ENCODE assay signal across 10 mouse cellular contexts in genomic region chr12:91625013-91625412, GRCm38 (mm10). TPM values are rescaled to one million over a fixed set of nuclear protein-coding genes. Genes with fewer than 3 reads are reported as not detected.
DNase-seq lines count a peak whose midpoint lies in the region; ATAC-seq and TF ChIP-seq lines count a peak whose summit lies in the region.
"Had no signal": no experiment of that assay in that cellular context is flagged by ENCODE, and none has a peak within 500 bp of the region (broad histone marks: within the 10 kb centered on the region; RNA-seq: fewer than 3 reads in every experiment).

No protein-coding gene starts in this region.

- no peaks in the 10 kb centered on the region for H3K27me3 ChIP-seq in kidney, adult 2 months (replicated peaks; ENCODE audit: control insufficient read depth, insufficient read depth, low read length)
- no peaks in the 10 kb centered on the region for H3K27me3 ChIP-seq in CH12.LX (replicated peaks)
- H3K27me3 ChIP-seq: embryonic facial prominence, embryonic 13.5 days; neural tube, embryonic 12.5 days had no signal

- ATAC-seq in erythroid progenitor cell, adult 5-6 weeks (replicated peaks; ENCODE audit: low FRiP score, poor library complexity, severe bottlenecking) = no peak

- H3K9me3 ChIP-seq in CH12.LX (replicated peaks; ENCODE audit: low read length) = peaks cover 4% of the 10 kb centered on the region
- H3K9me3 ChIP-seq: neural tube, embryonic 12.5 days had no signal

- H3K36me3 ChIP-seq in kidney, adult 2 months (ENCODE audit: control insufficient read depth, insufficient read depth, low read length) = no peaks in the 10 kb centered on the region
- no peaks in the 10 kb centered on the region for H3K36me3 ChIP-seq in CH12.LX (replicated peaks in 1 of 2; ENCODE audit: control insufficient read depth in 1 of 2, insufficient read depth in 1 of 2, low read length in 1 of 2)
- H3K36me3 ChIP-seq: embryonic facial prominence, embryonic 13.5 days; neural tube, embryonic 12.5 days had no signal

- H3K79me2 ChIP-seq in CH12.LX (replicated peaks; ENCODE audit: control insufficient read depth, extremely low read depth, insufficient read depth, poor library complexity, severe bottlenecking) = no peaks in the 10 kb centered on the region

- no peak overlapping the region for H3K4me3 ChIP-seq in kidney, adult 2 months (ENCODE audit: insufficient read depth, low read depth, low read length)
- no peak overlapping the region for H3K4me3 ChIP-seq in CH12.LX (replicated peaks in 1 of 3; ENCODE audit: low read depth in 2 of 3, low read length in 2 of 3, poor library complexity in 1 of 3)
- H3K4me3 ChIP-seq: embryonic facial prominence, embryonic 13.5 days; neural tube, embryonic 12.5 days had no signal

- TF ChIP-seq CTCF in kidney, adult 2 months (conservative IDR thresholded peaks at IDR 0.05; ENCODE audit: insufficient read depth, insufficient read length, low read depth, low read length) = peak; percentile 80
- peak; percentile 80 to 84 for TF ChIP-seq CTCF in CH12.LX (conservative IDR thresholded peaks at IDR 0.05 in 1 of 2, IDR thresholded peaks at IDR 0.05 in 1 of 2; ENCODE audit: low read depth in 2 of 2, low read length in 2 of 2)

- dilution Hi-C loops in CH12.LX (cut with MboI; ENCODE audit: extremely low pct_ligation_motif_present, extremely low pct_unique_long_range_greater_than_20kb, low sequenced_read_pairs) = no loop called here

- peak; percentile 58 for DNase-seq in kidney, adult 2 months
- DNase-seq in kidney, adult 11 months = no peak
- DNase-seq in CH12.LX (ENCODE audit: extremely low read depth) (peak; percentile 49), adipocyte (ENCODE audit: low spot score) (peak; percentile 51)
- DNase-seq in kidney, postnatal 4 days = peak; percentile 39 to 51
- DNase-seq in thymus, postnatal 36 days = peak; percentile 27 to 35
- no peak for DNase-seq in ovary, postnatal 10 days (ENCODE audit: low spot score)

- no peak overlapping the region for H3K4me2 ChIP-seq in CH12.LX (ENCODE audit: insufficient read depth, low read depth, poor library complexity, severe bottlenecking)
- H3K4me2 ChIP-seq: embryonic facial prominence, embryonic 13.5 days; neural tube, embryonic 12.5 days had no signal

- peak; percentile 74 for TF ChIP-seq RAD21 in CH12.LX (IDR thresholded peaks at IDR 0.05; ENCODE audit: low read depth, low read length)

- 74% methylated on average over 1 of the region's 1 CpGs for WGBS in kidney, adult 2 months

- no peak for TF ChIP-seq POLR2A in kidney, adult 2 months (IDR thresholded peaks at IDR 0.05; ENCODE audit: low read depth, low read length)
- TF ChIP-seq POLR2A in CH12.LX (IDR thresholded peaks at IDR 0.05; ENCODE audit: low read depth, low read length) = no peak

- in situ Hi-C loops in CH12.LX (cut with MboI; ENCODE audit: low pct_ligation_motif_present, low pct_unique_long_range_greater_than_20kb, low sequenced_read_pairs) = loop anchor here (25.0 kb wide), 1 partner anchor 213 kb away; no protein-coding TSS in a partner anchor

- no peak for TF ChIP-seq EP300 in CH12.LX (IDR thresholded peaks at IDR 0.05; ENCODE audit: low read length)

- no peak overlapping the region for H3K27ac ChIP-seq in kidney, adult 2 months (ENCODE audit: insufficient read depth, low read depth, low read length)
- H3K27ac ChIP-seq in CH12.LX (ENCODE audit: insufficient read depth, low read depth) = no peak overlapping the region
- H3K27ac ChIP-seq: embryonic facial prominence, embryonic 13.5 days; neural tube, embryonic 12.5 days had no signal

- no peak overlapping the region for H3K9ac ChIP-seq in CH12.LX (ENCODE audit: insufficient read depth, low read depth)
- H3K9ac ChIP-seq: embryonic facial prominence, embryonic 13.5 days; neural tube, embryonic 12.5 days had no signal

- no peaks in the 10 kb centered on the region for H3K4me1 ChIP-seq in kidney, adult 2 months (ENCODE audit: control insufficient read depth, insufficient read depth, low read length)
- peaks cover 0 to 6% of the 10 kb centered on the region in 2 experiments; a peak in 1 of 4 replicates for H3K4me1 ChIP-seq in CH12.LX (ENCODE audit: control insufficient read depth in 1 of 2, insufficient read depth in 2 of 2)
- H3K4me1 ChIP-seq: embryonic facial prominence, embryonic 13.5 days; neural tube, embryonic 12.5 days had no signal

TF ChIP-seq in CH12.LX, 34 proteins besides CTCF, POLR2A, EP300 and RAD21:
- TF ChIP-seq TBP (conservative IDR thresholded peaks at IDR 0.05; ENCODE audit: low read depth, low read length) = no peak
- TF ChIP-seq UBTF (IDR thresholded peaks at IDR 0.05; ENCODE audit: low read depth, low read length) = no peak
- no peak for TF ChIP-seq E2F4 (IDR thresholded peaks at IDR 0.05; ENCODE audit: insufficient replicate concordance, low read depth, low read length)
- peak; percentile 73 for TF ChIP-seq SMC3 (IDR thresholded peaks at IDR 0.05; ENCODE audit: low read depth, low read length)
- TF ChIP-seq USF2 (conservative IDR thresholded peaks at IDR 0.05; ENCODE audit: low read depth, low read length) = no peak
- TF ChIP-seq TCF12 (IDR thresholded peaks at IDR 0.05; ENCODE audit: low read depth, low read length) = no peak
- no peak for TF ChIP-seq GABPA (IDR thresholded peaks at IDR 0.05; ENCODE audit: insufficient replicate concordance, low read depth, low read length)

RNA-seq across cellular contexts. Expression of gene Gtf2a1, which starts 34.7 kb away (rescaled TPM):
- 12.4 and 14.2 TPM in 2 replicates for polyA plus RNA-seq in kidney, adult 2 months (2012; rRNA removed)
- 25.7 and 29.0 TPM in 2 replicates for total RNA-seq in CH12.LX (2012; rRNA removed)
- 16.0 and 19.2 TPM in 2 replicates for total RNA-seq in CH12.LX (2014; rRNA removed)
- polyA plus RNA-seq in CH12.LX (2012; ENCODE audit: insufficient read length, low read depth) = 34.5 and 36.2 TPM in 2 replicates
- 41.1 and 59.9 TPM in 2 replicates for total RNA-seq in erythroid progenitor cell, adult 5-6 weeks (2015; ENCODE audit: low replicate concordance)
- total RNA-seq in erythroid progenitor cell, adult 5-6 weeks (2017; ENCODE audit: low replicate concordance) = 38.4 and 49.4 TPM in 2 replicates

Comparison
In these comparisons a context has a peak if more than half of its experiments do, and no peak if none do; other contexts are left out.
1. DNase-seq: peak in kidney, adult 2 months (single experiment), CH12.LX (single experiment), adipocyte (single experiment), kidney, postnatal 4 days (2 of 2) and thymus, postnatal 36 days (2 of 2); none in kidney, adult 11 months (single experiment) and ovary, postnatal 10 days (single experiment).